Mouse (Mus musculus) embryonic facial prominence, embryonic 14.5 days (tissue): ENCODE measurements around the gene Shisa9. TPM values are rescaled to one million over a fixed set of nuclear protein-coding genes. Genes with fewer than 3 reads are reported as not detected.
"Not testable (repeated sequence)": the region's sequence is repeated elsewhere in the genome, so short reads cannot be mapped to it uniquely, and the experiment has no call there.

Source experiments
- ATAC-seq: fragments of 200-750 bp; cut with Nextera tagmentation; 2 replicates; pipeline ENCODE4 v1.8.0; 2017; ENCODE audit warnings: low read depth, moderate number of reproducible peaks, moderate TSS enrichment
- DNase-seq: peaks from one replicate; pipeline ENCODE4 v3.0.0-alpha.2; 2015; ENCODE audit warnings: low spot score
- H3K27ac ChIP-seq: fragments of 300-500 bp; sonication (generic); replicated peaks from 2 replicates; pipeline ENCODE4 v1.5.1; 2014; ENCODE audit warnings: low read depth, mild to moderate bottlenecking, low read length, moderate library complexity
- H3K27me3 ChIP-seq: fragments of 300-500 bp; sonication (generic); replicated peaks from 2 replicates; pipeline ENCODE4 v1.6.1; 2014; ENCODE audit warnings: low read length; ENCODE audit not compliant: control insufficient read depth, insufficient read depth
- H3K36me3 ChIP-seq: fragments of 300-500 bp; sonication (generic); 2 replicates; pipeline ENCODE4 v1.6.1; 2014; ENCODE audit warnings: low read length, mixed read lengths; ENCODE audit not compliant: control insufficient read depth, insufficient read depth
- H3K4me1 ChIP-seq: fragments of 300-500 bp; sonication (generic); 2 replicates; pipeline ENCODE4 v1.6.1; 2014; ENCODE audit warnings: antibody characterized with exemption, low read length; ENCODE audit not compliant: control insufficient read depth, insufficient read depth
- H3K4me2 ChIP-seq: fragments of 300-500 bp; sonication (generic); 2 replicates; pipeline ENCODE4 v1.6.1; 2014; ENCODE audit warnings: low read depth, mild to moderate bottlenecking, low read length, moderate library complexity, mixed read lengths
- H3K4me3 ChIP-seq: fragments of 300-500 bp; sonication (generic); 2 replicates; pipeline ENCODE4 v1.5.1; 2014; ENCODE audit warnings: low read depth, mild to moderate bottlenecking, low read length
- H3K9ac ChIP-seq: fragments of 300-500 bp; sonication (generic); 2 replicates; pipeline ENCODE4 v1.6.1; 2014; ENCODE audit warnings: low read depth, mild to moderate bottlenecking, low read length, moderate library complexity, mixed read lengths
- H3K9me3 ChIP-seq: fragments of 300-500 bp; sonication (generic); 2 replicates; pipeline ENCODE4 v1.6.1; 2016; ENCODE audit warnings: low read length; ENCODE audit not compliant: control insufficient read depth
- whole genome bisulfite sequencing: fragments of 180-500 bp; shearing (Covaris S2); extraction: QIAGEN DNeasy Blood & Tissue Kit; methylation state at CpG from one replicate; pipeline ENCODE4 v1.1.7; 2014; 5-methylcytosine and 5-hydroxymethylcytosine counted together
- polyA plus RNA-seq: library from polyadenylated mRNA; unstranded; fragments of >200 nt; fragmentation: Nextera tagmentation; extraction: Ambion mirVana; gene quantifications from 2 replicates; pipeline ENCODE4 v1.2.1, GENCODE M21; 2014

Shisa9 gene
- polyA plus RNA-seq, result 3.0 and 3.4 TPM in 2 replicates

GRCm38 (mm10) chr16:11983616-11984270 lies at the start of gene Shisa9:
Gene Shisa9, plus strand, starts transcription at chr16:11984113.
- H3K36me3 ChIP-seq, result no peaks in the 10 kb centered on the region
- peak; percentile 74 for ATAC-seq
- H3K4me1 ChIP-seq, result no peaks in the 10 kb centered on the region; the same call in 1 of the 2 replicates
- peak within 1 kb of the TSS; percentile 58 for H3K4me3 ChIP-seq
- DNase-seq, result peak; percentile 48
- under 1% methylated on average over 33 of the region's 42 CpGs for WGBS
- H3K27ac ChIP-seq, result no peak within 1 kb of the TSS
- H3K9ac ChIP-seq, result peak within 1 kb of the TSS; percentile 58
- peak within 1 kb of the TSS; percentile 90 for H3K4me2 ChIP-seq
- peaks cover 79% of the 10 kb centered on the region for H3K27me3 ChIP-seq
- no peaks in the 10 kb centered on the region for H3K9me3 ChIP-seq

- H3K9ac ChIP-seq, result no peak overlapping the region
- DNase-seq, result no peak
Observed at GRCm38 (mm10) chr16:11940477-11940876, 43.4 kb upstream of the Shisa9 start.

GRCm38 (mm10) chr16:11960691-11961090 lies 23.2 kb upstream of the Shisa9 start:
- DNase-seq (no peak), ATAC-seq (no peak)
- H3K9me3 ChIP-seq, result no peaks in the 10 kb centered on the region
- H3K4me3 ChIP-seq, result no peak overlapping the region
- H3K4me2 ChIP-seq, result no peak overlapping the region
- no peaks in the 10 kb centered on the region for H3K4me1 ChIP-seq
- H3K27me3 ChIP-seq, result no peaks in the 10 kb centered on the region
- WGBS, result 75% methylated on average over 1 of the region's 1 CpGs
- H3K27ac ChIP-seq, result no peak overlapping the region
- no peaks in the 10 kb centered on the region for H3K36me3 ChIP-seq
- H3K9ac ChIP-seq, result no peak overlapping the region

More at GRCm38 (mm10) chr16:11940477-11940876, 43.4 kb upstream of the Shisa9 start:
- Histone ChIP-seq H3K27me3 (no peaks in the 10 kb centered on the region), H3K36me3 (no peaks in the 10 kb centered on the region), H3K4me3 (no peak overlapping the region), H3K27ac (no peak overlapping the region), H3K4me2 (no peak overlapping the region), H3K9me3 (0 out of 2 replicates have a peak, but pooled peaks cover 6% of the 10 kb centered on the region), H3K4me1 (no peaks in the 10 kb centered on the region)
- no peak for ATAC-seq

GRCm38 (mm10) chr16:11966041-11966440 lies 17.9 kb upstream of the Shisa9 start:
- H3K4me2 ChIP-seq, result no peak overlapping the region
- no peaks in the 10 kb centered on the region for H3K4me1 ChIP-seq
- ATAC-seq (no peak), DNase-seq (no peak)
- H3K36me3 ChIP-seq, result no peaks in the 10 kb centered on the region
- H3K9ac ChIP-seq, result no peak overlapping the region
- H3K27ac ChIP-seq, result no peak overlapping the region
- H3K27me3 ChIP-seq, result no peaks in the 10 kb centered on the region
- no peak overlapping the region for H3K4me3 ChIP-seq
- H3K9me3 ChIP-seq, result no peaks in the 10 kb centered on the region
- 88% methylated on average over 8 of the region's 8 CpGs for WGBS

- not testable (repeated sequence) for H3K9ac ChIP-seq, H3K27ac ChIP-seq, H3K36me3 ChIP-seq, H3K27me3 ChIP-seq, H3K9me3 ChIP-seq, H3K4me2 ChIP-seq, H3K4me1 ChIP-seq, ATAC-seq, DNase-seq, H3K4me3 ChIP-seq
- 71% methylated on average over 2 of the region's 5 CpGs for WGBS
Observed at GRCm38 (mm10) chr16:11966810-11967209, 17.1 kb upstream of the Shisa9 start.

- H3K4me1 ChIP-seq, result no peaks in the 10 kb centered on the region
- no peaks in the 10 kb centered on the region for H3K9me3 ChIP-seq
- no peaks in the 10 kb centered on the region for H3K27me3 ChIP-seq
- DNase-seq, result no peak
- WGBS, result 70% methylated on average over 2 of the region's 2 CpGs
- no peak for ATAC-seq
- no peaks in the 10 kb centered on the region for H3K36me3 ChIP-seq
- no peak overlapping the region for H3K4me3 ChIP-seq
- no peak overlapping the region for H3K9ac ChIP-seq
- H3K27ac ChIP-seq, result no peak overlapping the region
- no peak overlapping the region for H3K4me2 ChIP-seq
Observed at GRCm38 (mm10) chr16:11967579-11967978, 16.3 kb upstream of the Shisa9 start.

- WGBS, result 37% methylated on average over 4 of the region's 4 CpGs
- ATAC-seq, result no peak
Observed at GRCm38 (mm10) chr16:11973707-11974106, 10.2 kb upstream of the Shisa9 start.

GRCm38 (mm10) chr16:11976737-11977136 lies 7.2 kb upstream of the Shisa9 start:
- DNase-seq, result no peak
- Histone ChIP-seq H3K27ac (no peak overlapping the region), H3K36me3 (no peaks in the 10 kb centered on the region), H3K9me3 (no peaks in the 10 kb centered on the region), H3K9ac (no peak overlapping the region), H3K4me1 (no peaks in the 10 kb centered on the region), H3K27me3 (peaks cover 11% of the 10 kb centered on the region), H3K4me3 (no peak overlapping the region), H3K4me2 (no peak overlapping the region)
- no peak for ATAC-seq
- 82% methylated on average over 2 of the region's 2 CpGs for WGBS

More at GRCm38 (mm10) chr16:11973707-11974106, 10.2 kb upstream of the Shisa9 start:
- Histone ChIP-seq H3K36me3 (no peaks in the 10 kb centered on the region), H3K4me3 (no peak overlapping the region), H3K9me3 (no peaks in the 10 kb centered on the region), H3K9ac (no peak overlapping the region), H3K27me3 (no peaks in the 10 kb centered on the region), H3K27ac (no peak overlapping the region), H3K4me1 (no peaks in the 10 kb centered on the region), H3K4me2 (no peak overlapping the region)
- peak; percentile 46 for DNase-seq

- Histone ChIP-seq H3K4me3 (no peak overlapping the region), H3K36me3 (no peaks in the 10 kb centered on the region), H3K4me2 (no peak overlapping the region), H3K4me1 (no peaks in the 10 kb centered on the region; the same call in 1 of the 2 replicates), H3K27ac (no peak overlapping the region), H3K27me3 (peaks cover 52% of the 10 kb centered on the region), H3K9me3 (no peaks in the 10 kb centered on the region), H3K9ac (no peak overlapping the region)
- no peak for ATAC-seq
- peak; percentile 41 for DNase-seq
- WGBS, result 15% methylated on average over 3 of the region's 3 CpGs
Observed at GRCm38 (mm10) chr16:11980764-11981163, 3.1 kb upstream of the Shisa9 start.
